ENCODE assay signal across 9 mouse cellular contexts in the genomic region with DNA sequence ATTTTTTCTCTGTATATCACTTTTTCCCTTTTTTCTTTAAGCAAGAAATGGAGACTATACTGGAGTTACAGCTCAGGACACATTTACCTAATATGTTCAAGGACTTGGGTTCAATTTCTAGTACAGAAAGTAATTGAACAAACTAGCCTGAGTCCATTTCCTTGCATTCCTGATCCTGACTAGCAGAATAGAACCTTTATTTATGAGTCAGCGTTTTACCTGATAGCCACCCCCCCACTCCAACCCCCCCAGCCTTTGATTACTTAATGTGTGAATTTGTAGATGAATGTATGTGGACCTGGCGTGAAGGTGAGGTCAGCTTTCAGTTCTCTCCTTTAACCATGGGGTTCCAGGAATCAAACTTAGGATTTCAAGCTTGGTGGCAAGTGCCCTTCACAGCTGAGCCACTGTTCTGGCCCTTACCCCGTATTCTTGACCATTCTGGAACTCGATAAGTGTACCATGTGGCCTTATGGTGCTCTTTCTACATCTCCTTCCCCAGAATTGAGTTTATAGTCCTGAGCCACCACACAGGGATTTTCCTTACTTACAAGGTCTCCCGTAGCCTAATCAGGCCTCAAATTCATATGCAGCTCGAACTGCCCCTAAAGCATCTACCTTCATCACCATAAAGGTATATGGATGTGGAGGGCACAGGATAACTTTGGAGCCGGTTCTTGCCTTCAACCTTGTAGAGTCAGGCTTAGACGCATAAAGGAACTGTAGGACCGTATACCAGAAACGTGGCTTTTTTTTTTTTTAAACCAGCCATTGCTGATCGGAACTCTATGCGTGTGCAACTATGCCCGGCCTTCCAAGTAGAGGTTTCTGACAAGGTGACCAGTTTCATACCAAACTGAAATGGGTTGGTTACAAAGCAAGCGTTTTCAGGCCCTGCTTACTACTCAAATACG. TPM values are rescaled to one million over a fixed set of nuclear protein-coding genes. Genes with fewer than 3 reads are reported as not detected.
DNase-seq lines count a peak whose midpoint lies in the region; ATAC-seq and TF ChIP-seq lines count a peak whose summit lies in the region.
"Had no signal": no experiment of that assay in that cellular context is flagged by ENCODE, and none has a peak within 500 bp of the region (broad histone marks: within the 10 kb centered on the region; RNA-seq: fewer than 3 reads in every experiment).

No protein-coding gene starts in this region.

- no peaks in the 10 kb centered on the region for H3K27me3 ChIP-seq in heart, embryonic 11.5 days (ENCODE audit: control insufficient read depth, insufficient read depth, low read length)
- no peaks in the 10 kb centered on the region for H3K27me3 ChIP-seq in E14TG2a.4 (ENCODE audit: insufficient read depth, low read length)
- no peaks in the 10 kb centered on the region for H3K27me3 ChIP-seq in forebrain, embryonic 13.5 days
- H3K27me3 ChIP-seq in liver, embryonic 16.5 days (ENCODE audit: control insufficient read depth, insufficient read depth, low read depth, low read length) = no peaks in the 10 kb centered on the region
- H3K27me3 ChIP-seq: Patski had no signal

- peaks cover 7% of the 10 kb centered on the region for H3K4me1 ChIP-seq in heart, embryonic 11.5 days (ENCODE audit: control insufficient read depth, insufficient read depth, low read length)
- H3K4me1 ChIP-seq in E14TG2a.4 (replicated peaks; ENCODE audit: low read depth, low read length) = peaks cover 37% of the 10 kb centered on the region
- peaks cover 19% of the 10 kb centered on the region for H3K4me1 ChIP-seq in forebrain, embryonic 13.5 days
- H3K4me1 ChIP-seq in liver, embryonic 16.5 days (ENCODE audit: control insufficient read depth, low read depth, low read length) = peaks cover 17% of the 10 kb centered on the region

- no peaks in the 10 kb centered on the region for H3K9me3 ChIP-seq in heart, embryonic 11.5 days (replicated peaks; ENCODE audit: control insufficient read depth, low read length)
- H3K9me3 ChIP-seq in E14TG2a.4 (ENCODE audit: low read length) = no peaks in the 10 kb centered on the region
- H3K9me3 ChIP-seq in forebrain, embryonic 13.5 days (replicated peaks) = no peaks in the 10 kb centered on the region
- no peaks in the 10 kb centered on the region for H3K9me3 ChIP-seq in liver, embryonic 16.5 days (replicated peaks; ENCODE audit: control insufficient read depth, low read length)

- no peak for TF ChIP-seq CTCF in E14TG2a.4 (conservative IDR thresholded peaks at IDR 0.05; ENCODE audit: low read length)

- H3K9ac ChIP-seq in heart, embryonic 11.5 days (ENCODE audit: low read depth, low read length) = peak overlapping the region; percentile 81
- H3K9ac ChIP-seq in forebrain, embryonic 13.5 days = peak overlapping the region; percentile 92
- peak overlapping the region; percentile 97 for H3K9ac ChIP-seq in liver, embryonic 16.5 days (ENCODE audit: low read depth, low read length)

- no peak; the same call in 1 of the 2 replicates for ATAC-seq in heart, embryonic 11.5 days (replicated peaks; ENCODE audit: insufficient number of reproducible peaks, low FRiP score, low TSS enrichment)
- no peak for ATAC-seq in forebrain, embryonic 13.5 days
- no peak for ATAC-seq in liver, embryonic 16.5 days (ENCODE audit: low read depth)
- no peak; the same call in 1 of the 2 replicates for ATAC-seq in granulocyte monocyte progenitor cell, adult 5-6 weeks (replicated peaks; ENCODE audit: poor library complexity, severe bottlenecking)

- peak overlapping the region; percentile 93 for H3K4me2 ChIP-seq in heart, embryonic 11.5 days
- H3K4me2 ChIP-seq in forebrain, embryonic 13.5 days = peak overlapping the region; percentile 98
- peak overlapping the region; percentile 80 for H3K4me2 ChIP-seq in liver, embryonic 16.5 days (ENCODE audit: low read depth, low read length)

- peak overlapping the region; percentile 83 for H3K4me3 ChIP-seq in heart, embryonic 11.5 days (ENCODE audit: low read depth, low read length)
- peak overlapping the region; percentile 100 for H3K4me3 ChIP-seq in E14TG2a.4 (replicated peaks; ENCODE audit: low read length)
- peak overlapping the region; percentile 100 for H3K4me3 ChIP-seq in forebrain, embryonic 13.5 days
- H3K4me3 ChIP-seq in liver, embryonic 16.5 days (ENCODE audit: low read depth, low read length) = peak overlapping the region; percentile 99

- WGBS in heart, embryonic 11.5 days (ENCODE audit: insufficient replicate concordance) = 22% methylated on average over 15 of the region's 15 CpGs
- WGBS in forebrain, embryonic 13.5 days = 27% methylated on average over 15 of the region's 15 CpGs
- 16% methylated on average over 15 of the region's 15 CpGs for WGBS in liver, embryonic 16.5 days (ENCODE audit: insufficient replicate concordance)

- intact Hi-C loops in heart, postnatal 10 days (cut with DNase I) = no loop called here

- H3K36me3 ChIP-seq in heart, embryonic 11.5 days (ENCODE audit: control insufficient read depth, insufficient read depth, low read length) = peaks cover under 1% of the 10 kb centered on the region
- H3K36me3 ChIP-seq in E14TG2a.4 (ENCODE audit: insufficient read depth, low read length) = peaks cover 21% of the 10 kb centered on the region
- peaks cover 9% of the 10 kb centered on the region for H3K36me3 ChIP-seq in forebrain, embryonic 13.5 days (ENCODE audit: poor library complexity, severe bottlenecking)
- 0 out of 2 replicates have a peak, but pooled peaks cover 3% of the 10 kb centered on the region for H3K36me3 ChIP-seq in liver, embryonic 16.5 days (ENCODE audit: control insufficient read depth, insufficient read depth)

- DNase-seq in heart, postnatal 10 days = no peak
- no peak for DNase-seq in ovary, adult 18-20 months (ENCODE audit: low spot score)
- DNase-seq in spleen, adult 18-20 months = no peak

- H3K27ac ChIP-seq in heart, embryonic 11.5 days (ENCODE audit: low read depth, low read length) = peak overlapping the region; percentile 97
- H3K27ac ChIP-seq in forebrain, embryonic 13.5 days = peak overlapping the region; percentile 95
- H3K27ac ChIP-seq in liver, embryonic 16.5 days (ENCODE audit: low read length) = peak overlapping the region; percentile 95

RNA-seq across cellular contexts. Expression of gene Kdm5a, which starts 0.9 kb away (rescaled TPM):
- polyA plus RNA-seq in heart, embryonic 11.5 days (2014; fragmentation: Nextera tagmentation; extraction: Ambion mirVana) = 37.9 and 40.7 TPM in 2 replicates
- total RNA-seq in heart, postnatal 10 days (2021) = 10 to 100 TPM; 46.0 to 47.5 TPM
- polyA plus RNA-seq in forebrain, embryonic 13.5 days (2015; fragmentation: Nextera tagmentation; extraction: Ambion mirVana) = 55.5 and 59.6 TPM in 2 replicates
- polyA plus RNA-seq in liver, embryonic 16.5 days (2015; fragmentation: Nextera tagmentation; extraction: Ambion mirVana) = 15.1 and 17.2 TPM in 2 replicates
- 30.9 and 42.5 TPM in 2 replicates for total RNA-seq in granulocyte monocyte progenitor cell, adult 5-6 weeks (2014; fragmentation: Nextera tagmentation)
- total RNA-seq in granulocyte monocyte progenitor cell, adult 5-6 weeks (2017) = 70.2 and 81.0 TPM in 2 replicates

RNA-seq across cellular contexts. Expression of gene Ccdc77, which starts 1.1 kb away (rescaled TPM):
- polyA plus RNA-seq in heart, embryonic 11.5 days (2014; fragmentation: Nextera tagmentation; extraction: Ambion mirVana) = 20.1 and 20.9 TPM in 2 replicates
- total RNA-seq in heart, postnatal 10 days (2021) = 10 to 100 TPM in 1 of 2 experiments, 1 to 10 TPM in 1; 9.4 to 11.6 TPM
- polyA plus RNA-seq in forebrain, embryonic 13.5 days (2015; fragmentation: Nextera tagmentation; extraction: Ambion mirVana) = 19.2 and 20.3 TPM in 2 replicates
- 16.7 and 17.3 TPM in 2 replicates for polyA plus RNA-seq in liver, embryonic 16.5 days (2015; fragmentation: Nextera tagmentation; extraction: Ambion mirVana)
- 18.6 and 21.6 TPM in 2 replicates for total RNA-seq in granulocyte monocyte progenitor cell, adult 5-6 weeks (2014; fragmentation: Nextera tagmentation)
- total RNA-seq in granulocyte monocyte progenitor cell, adult 5-6 weeks (2017) = 32.6 and 32.7 TPM in 2 replicates
